Mouse (Mus musculus) thymus, adult 2 months (tissue): Measurements from ENCODE around the gene Adamts15.

Experiments used
- CTCF ChIP-seq: fragments of 200-500 bp; IDR thresholded peaks from 2 replicates; pipeline ENCODE4 v1.5.1; 2012; ENCODE audit warnings: mild to moderate bottlenecking, control low read depth, low read length, moderate library complexity, borderline replicate concordance; ENCODE audit not compliant: control insufficient read depth, poor library complexity, insufficient read depth; ENCODE audit errors: extremely low read depth
- POLR2A ChIP-seq: fragments of 200-500 bp; IDR thresholded peaks from 2 replicates; pipeline ENCODE4 v1.6.1; 2012; ENCODE audit warnings: mild to moderate bottlenecking, low read length, control low read depth, moderate library complexity; ENCODE audit not compliant: control insufficient read depth, poor library complexity, insufficient read depth; ENCODE audit errors: extremely low read depth

- TF ChIP-seq CTCF (no peak), POLR2A (no peak)
Observed at GRCm38 (mm10) chr9:30951461-30951860, 29.2 kb upstream of the Adamts15 start.
